ENCODE assay signal across 8 mouse cellular contexts in the genomic region with DNA sequence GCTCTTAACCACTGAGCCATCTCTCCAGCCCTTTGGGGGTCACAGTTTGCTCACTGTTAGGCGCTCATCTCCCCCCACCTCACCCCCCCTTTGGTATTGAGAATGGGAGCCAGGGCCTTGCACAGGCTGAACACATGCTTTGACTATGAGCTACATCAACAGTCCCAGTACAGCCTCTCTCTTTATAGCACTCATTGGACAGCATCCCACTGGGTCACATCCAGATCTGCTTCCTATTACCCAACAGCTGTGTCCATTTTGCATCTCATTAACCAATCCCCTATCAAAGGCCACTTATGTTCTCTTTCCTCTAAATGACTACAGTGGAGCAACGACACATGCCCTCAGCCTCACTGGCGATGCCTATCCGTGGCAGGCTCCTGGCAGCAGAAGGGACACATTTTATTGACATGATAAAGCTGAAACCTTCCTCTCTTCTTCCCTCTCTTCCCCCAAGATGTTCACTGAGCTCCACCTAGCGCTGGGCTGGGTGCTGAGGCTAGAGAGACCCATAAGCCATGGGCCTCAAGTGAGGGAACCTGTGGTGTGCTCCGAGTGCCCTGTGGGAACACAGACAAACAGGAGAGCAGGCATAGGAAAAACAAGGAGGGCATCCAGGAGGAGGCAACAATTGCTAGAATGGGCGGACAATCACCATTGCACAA. TPM values are rescaled to one million over a fixed set of nuclear protein-coding genes. Genes with fewer than 3 reads are reported as not detected.
A peak's percentile ranks its signal among the peaks of the same experiment; 100 is the strongest.
DNase-seq lines count a peak whose midpoint lies in the region; ATAC-seq lines count a peak whose summit lies in the region.

No protein-coding gene starts in this region.

- H3K27me3 ChIP-seq in liver, embryonic 15.5 days = no peaks in the 10 kb centered on the region
- no peaks in the 10 kb centered on the region for H3K27me3 ChIP-seq in liver, embryonic 11.5 days (replicated peaks; ENCODE audit: control insufficient read depth, insufficient read depth, low read length)

- DNase-seq in adrenal gland, postnatal 14 days = peak; percentile 35
- no peak for DNase-seq in adrenal gland, adult 8-10 months
- no peak for DNase-seq in liver, embryonic 11.5 days (ENCODE audit: low spot score)
- peak; percentile 52 for DNase-seq in gastrocnemius, postnatal 14 days
- DNase-seq in left cerebral cortex, postnatal 4 days = peak; percentile 50
- DNase-seq in thymus, postnatal 10 days (ENCODE audit: low spot score in 2 of 2) = no peak
- DNase-seq in spleen, postnatal 36 days (ENCODE audit: low spot score in 2 of 2) = no peak

- H3K9ac ChIP-seq in liver, embryonic 15.5 days = no peak overlapping the region
- H3K9ac ChIP-seq in liver, embryonic 11.5 days (ENCODE audit: low read depth, low read length) = no peak overlapping the region

- H3K36me3 ChIP-seq in liver, embryonic 15.5 days (replicated peaks) = no peaks in the 10 kb centered on the region
- no peaks in the 10 kb centered on the region for H3K36me3 ChIP-seq in liver, embryonic 11.5 days (ENCODE audit: control insufficient read depth, insufficient read depth, low read length)

- H3K27ac ChIP-seq in liver, embryonic 15.5 days (replicated peaks) = no peak overlapping the region
- no peak overlapping the region for H3K27ac ChIP-seq in liver, embryonic 11.5 days (ENCODE audit: low read depth, low read length)

- intact Hi-C loops in gastrocnemius, postnatal 14 days (cut with DNase I; ENCODE audit: low total_unique reads) = loop anchor here (10.0 kb wide), 1 partner anchor 114 kb away; no protein-coding TSS in a partner anchor
- intact Hi-C loops in left cerebral cortex, postnatal 4 days (cut with DNase I) = no loop called here

- ATAC-seq in liver, embryonic 15.5 days (ENCODE audit: insufficient read depth) = 0 out of 2 replicates have a peak, but pooled peaks have one; percentile 18
- no peak for ATAC-seq in liver, embryonic 11.5 days (replicated peaks; ENCODE audit: low FRiP score)

- H3K4me1 ChIP-seq in liver, embryonic 15.5 days (replicated peaks) = no peaks in the 10 kb centered on the region
- no peaks in the 10 kb centered on the region for H3K4me1 ChIP-seq in liver, embryonic 11.5 days (replicated peaks; ENCODE audit: control insufficient read depth, insufficient read depth, low read length)

- 46% methylated on average over 7 of the region's 7 CpGs for WGBS in liver, embryonic 15.5 days (ENCODE audit: insufficient replicate concordance)
- WGBS in liver, embryonic 11.5 days = 67% methylated on average over 7 of the region's 7 CpGs

- no peak overlapping the region for H3K4me2 ChIP-seq in liver, embryonic 15.5 days
- no peak overlapping the region for H3K4me2 ChIP-seq in liver, embryonic 11.5 days

- H3K4me3 ChIP-seq in liver, embryonic 15.5 days (replicated peaks) = no peak overlapping the region
- H3K4me3 ChIP-seq in liver, embryonic 11.5 days (ENCODE audit: low read depth, low read length) = no peak overlapping the region

- H3K9me3 ChIP-seq in liver, embryonic 15.5 days (replicated peaks) = no peaks in the 10 kb centered on the region
- H3K9me3 ChIP-seq in liver, embryonic 11.5 days (ENCODE audit: control insufficient read depth, low read length) = no peaks in the 10 kb centered on the region

RNA-seq across cellular contexts. Expression of a gene that starts 57.3 kb away (rescaled TPM):
- total RNA-seq in adrenal gland, postnatal 14 days (2021) = 43.5 and 52.2 TPM in 2 replicates
- total RNA-seq in adrenal gland, adult 8-10 months (2022) = 10 to 100 TPM; 50.3 to 75.5 (median 58.2) TPM
- 6.0 and 7.3 TPM in 2 replicates for polyA plus RNA-seq in liver, embryonic 15.5 days (2015; fragmentation: Nextera tagmentation; extraction: Ambion mirVana)
- polyA plus RNA-seq in liver, embryonic 11.5 days (2014; fragmentation: Nextera tagmentation; extraction: Ambion mirVana) = 14.2 and 14.9 TPM in 2 replicates
- 10 to 100 TPM; 22.0 to 26.6 TPM for total RNA-seq in gastrocnemius, postnatal 14 days (2021)
- total RNA-seq in left cerebral cortex, postnatal 4 days (2021) = 10 to 100 TPM; 81.4 to 88.6 TPM

Comparison
In these comparisons a context has a peak if more than half of its experiments do, and no peak if none do; other contexts are left out.
1. DNase-seq: peak in adrenal gland, postnatal 14 days (single experiment), gastrocnemius, postnatal 14 days (single experiment) and left cerebral cortex, postnatal 4 days (single experiment); none in adrenal gland, adult 8-10 months (single experiment), liver, embryonic 11.5 days (single experiment), thymus, postnatal 10 days (0 of 2) and spleen, postnatal 36 days (0 of 2).